Mouse (Mus musculus): ENCODE data around the gene Runx1.

The Runx1 gene

GRCm38 (mm10) chr16:92611641-92612149, 214.3 kb downstream of the Runx1 start:
- DNase-seq (ENCODE audit: low spot score), result no peak

GRCm38 (mm10) chr16:92610464-92610863, 215.5 kb downstream of the Runx1 start:
- DNase-seq (ENCODE audit: low spot score), result no peak

DNA sequence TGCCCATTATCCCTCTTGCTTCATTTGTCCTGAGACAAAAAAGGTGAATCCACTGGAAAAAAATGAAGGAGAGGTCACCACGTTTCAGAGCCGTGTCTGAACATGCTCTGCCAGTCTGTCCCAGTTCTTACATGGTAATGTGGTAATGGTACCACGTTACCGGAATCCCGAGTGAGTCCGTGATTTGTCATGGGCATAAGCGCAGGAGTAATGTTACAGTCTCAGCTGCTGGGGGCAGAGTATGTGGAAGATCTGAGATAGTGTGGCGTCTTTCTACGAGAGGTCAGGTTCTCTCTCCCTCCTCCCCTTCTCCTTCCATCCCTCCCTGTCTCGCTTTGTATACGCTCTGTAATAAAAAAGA, 216.3 kb downstream of the Runx1 start:
- DNase-seq (ENCODE audit: low spot score), result no peak

DNA sequence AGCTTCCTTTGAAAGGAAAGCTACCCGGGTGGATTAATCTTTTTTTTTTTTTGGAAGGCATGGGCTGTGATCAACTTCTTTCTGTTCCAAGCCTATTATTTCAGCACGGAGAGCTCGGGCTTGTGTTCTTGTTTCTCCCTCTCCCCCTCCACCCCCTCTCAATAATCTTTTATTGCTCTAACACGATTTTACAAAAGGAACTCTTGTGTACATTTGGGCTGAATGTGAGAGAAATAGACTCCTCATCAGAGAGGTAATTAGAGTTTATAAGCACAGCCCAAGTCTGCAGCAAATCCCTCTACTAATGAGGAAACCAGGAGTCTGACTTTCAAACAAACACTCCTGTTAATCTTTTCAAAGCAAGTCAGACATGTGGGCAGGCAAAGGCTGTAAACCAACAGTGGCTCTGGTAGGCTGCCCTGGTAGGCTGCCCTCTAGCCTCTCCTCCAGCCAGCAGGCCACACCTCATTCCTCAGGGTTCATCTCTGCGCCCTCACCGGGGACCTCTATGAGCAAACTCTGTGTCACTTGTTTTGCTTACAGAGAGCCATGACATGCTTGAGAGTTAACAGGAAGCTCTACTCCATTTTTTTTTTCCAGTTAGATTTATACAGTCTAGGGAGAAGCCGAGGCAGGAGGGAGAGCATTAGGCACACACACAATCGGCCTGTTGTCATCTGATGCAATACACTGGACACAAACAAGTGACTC, 216.8 kb downstream of the Runx1 start:
- DNase-seq (ENCODE audit: low spot score), result no peak

- no peak for DNase-seq (ENCODE audit: low spot score)
These were observed 217.6 kb downstream of the Runx1 start for GRCm38 (mm10) chr16:92608180-92608960.

GRCm38 (mm10) chr16:92606491-92606965, 219.4 kb downstream of the Runx1 start:
- no peak for DNase-seq (ENCODE audit: low spot score)

GRCm38 (mm10) chr16:92605606-92606490, 220.1 kb downstream of the Runx1 start:
- no peak for DNase-seq (ENCODE audit: low spot score)

- no peak for DNase-seq (ENCODE audit: low spot score)
These were observed 223.4 kb downstream of the Runx1 start for GRCm38 (mm10) chr16:92602504-92602903.

DNA sequence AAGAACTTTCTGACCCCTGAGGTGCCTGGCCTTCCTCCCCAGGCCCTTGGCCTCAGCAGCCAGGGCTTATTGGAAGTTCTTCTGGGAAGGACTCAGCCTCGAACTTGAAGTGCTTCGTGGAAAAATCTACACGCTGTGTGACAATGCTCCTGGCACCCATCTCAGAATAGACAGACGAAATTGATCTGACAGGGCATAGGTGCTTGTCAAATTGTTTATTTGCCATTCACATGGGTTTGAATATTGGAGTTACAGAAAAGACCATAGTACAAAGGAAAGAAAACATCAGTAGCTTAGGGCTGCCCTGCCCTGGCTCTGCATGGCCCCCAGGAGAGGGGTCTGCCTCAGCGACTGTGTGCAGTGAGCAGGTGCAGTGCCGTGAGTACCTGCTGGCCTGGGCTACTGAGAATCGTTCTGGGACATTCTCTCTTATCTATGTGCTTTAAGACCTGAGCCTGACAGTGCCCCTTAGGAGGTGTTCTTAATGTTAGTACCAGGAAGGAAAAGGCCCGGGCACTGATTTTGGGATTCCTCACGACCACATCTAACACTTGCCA, 224.6 kb downstream of the Runx1 start:
- no peak for DNase-seq (ENCODE audit: low spot score)

DNA sequence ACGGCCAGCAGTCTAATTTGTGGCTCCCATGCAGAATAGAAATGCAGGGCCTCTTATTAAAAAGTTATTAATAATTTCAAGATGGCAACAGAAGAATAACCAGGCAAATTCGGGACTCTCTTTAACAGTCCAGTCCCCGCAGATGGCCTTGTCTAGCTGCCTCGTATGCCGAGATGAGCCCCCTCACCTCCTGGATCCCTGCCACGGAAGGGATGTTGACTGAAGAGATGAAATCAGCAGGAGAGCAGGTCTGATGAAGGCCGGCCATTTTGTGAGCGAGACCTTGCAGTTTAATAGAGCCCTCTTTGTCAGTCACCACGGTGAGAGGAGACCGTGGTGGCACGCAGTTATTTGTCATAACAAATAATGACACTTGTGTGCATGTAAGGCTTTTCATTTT, 226.5 kb downstream of the Runx1 start:
- no peak for DNase-seq (ENCODE audit: low spot score)

DNA sequence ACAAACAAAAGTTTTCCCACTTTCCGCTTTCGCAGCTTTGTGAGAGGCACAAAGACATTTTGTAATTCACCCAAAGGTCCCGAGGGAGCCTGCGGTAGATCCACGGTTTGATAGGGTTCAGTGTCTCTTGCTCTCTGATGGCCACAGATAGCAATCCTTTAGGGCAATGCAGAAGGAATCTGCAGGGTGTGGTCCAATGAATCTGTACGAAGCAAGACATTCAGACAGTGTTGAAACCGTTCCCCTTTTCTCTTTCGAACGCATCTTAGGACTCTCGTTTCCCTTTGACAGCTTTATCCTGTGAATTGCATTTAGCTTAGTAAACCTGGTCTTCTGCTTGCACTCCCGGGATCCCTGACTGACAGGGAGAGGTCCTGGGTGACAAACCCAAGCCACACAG, 228.3 kb downstream of the Runx1 start:
- DNase-seq (ENCODE audit: low spot score), result no peak

DNA sequence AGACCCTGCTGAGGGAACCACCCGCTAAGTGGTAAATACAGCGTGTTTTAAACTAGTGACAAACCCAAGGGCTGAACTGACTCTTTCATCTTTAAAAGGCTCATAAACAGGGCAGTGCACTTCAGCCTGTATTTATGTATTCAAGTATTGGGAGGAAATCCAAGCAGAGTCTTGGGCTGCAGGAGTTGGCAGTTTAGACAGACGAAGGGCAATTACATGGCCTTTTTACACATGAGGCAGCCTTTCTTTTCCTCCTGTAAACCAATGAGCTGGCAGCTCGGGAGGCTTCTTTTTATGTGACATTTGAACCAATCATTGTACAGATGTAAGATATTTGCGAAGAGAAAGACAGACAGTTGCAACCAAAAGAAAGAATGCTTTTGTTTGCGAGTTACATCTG, 233.7 kb downstream of the Runx1 start:
- no peak for DNase-seq (ENCODE audit: low spot score)

- DNase-seq (ENCODE audit: low spot score), result no peak
These were observed 234.2 kb downstream of the Runx1 start for GRCm38 (mm10) chr16:92591783-92592182.

DNA sequence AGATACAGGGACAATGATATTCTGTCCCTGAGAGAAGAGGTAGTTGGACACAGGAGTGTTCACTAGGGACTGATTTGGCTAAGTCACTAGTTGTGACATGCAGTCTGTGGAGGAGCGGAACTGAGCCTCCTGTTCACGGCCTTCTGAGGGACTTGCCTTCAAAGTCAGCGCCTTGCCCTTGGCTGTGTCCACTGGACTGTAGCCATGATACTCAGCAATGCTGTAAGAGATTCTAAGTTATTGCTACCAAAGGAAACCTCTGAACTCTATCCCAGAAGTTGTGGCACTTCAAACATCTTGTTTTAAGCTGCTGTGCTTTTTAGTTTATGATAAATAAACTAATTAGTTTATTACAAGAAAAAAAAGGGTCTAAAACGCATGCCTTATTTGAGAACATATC, 238.1 kb downstream of the Runx1 start:
- no peak for DNase-seq (ENCODE audit: low spot score)

DNA sequence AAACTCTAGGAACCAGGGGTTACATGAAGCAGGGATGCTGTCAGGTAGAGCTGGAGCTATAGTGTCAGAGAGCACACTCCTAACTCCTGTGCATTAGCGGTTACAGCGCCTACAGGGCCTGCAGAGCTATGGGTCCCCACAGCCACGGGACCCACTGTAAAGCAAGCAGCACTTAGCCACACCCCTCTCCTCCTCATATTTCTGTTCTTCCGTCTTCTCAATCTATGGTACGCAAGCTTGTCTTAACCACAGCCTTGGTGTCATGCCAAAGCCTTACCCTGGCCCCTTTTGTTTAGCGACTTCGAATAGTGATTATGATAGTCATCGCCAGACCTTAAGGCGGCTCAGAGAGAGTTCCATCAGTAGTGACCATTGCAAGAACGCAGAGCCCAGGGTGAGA, 244.2 kb downstream of the Runx1 start:
- DNase-seq (ENCODE audit: low spot score), result no peak

DNA sequence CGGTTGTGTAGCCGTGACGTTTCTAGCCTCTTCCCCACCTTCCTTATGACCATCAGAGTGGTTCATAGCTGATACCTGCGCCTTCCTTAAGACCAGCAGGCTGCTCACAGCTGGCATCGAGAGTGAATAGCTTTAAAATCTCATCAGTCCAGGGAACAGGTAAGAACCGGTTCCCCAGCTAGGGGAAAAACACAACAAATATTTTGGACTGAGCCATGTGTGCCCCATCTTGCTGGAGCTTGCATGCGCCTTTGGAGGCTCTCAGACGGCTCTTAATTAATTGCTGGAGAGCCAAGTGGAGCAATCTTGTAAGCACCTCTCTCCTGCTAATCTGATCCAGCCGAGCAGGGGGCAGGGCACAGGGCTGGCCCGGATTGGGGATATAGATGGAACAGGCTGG, 245.0 kb downstream of the Runx1 start:
- DNase-seq (ENCODE audit: low spot score), result no peak

DNA sequence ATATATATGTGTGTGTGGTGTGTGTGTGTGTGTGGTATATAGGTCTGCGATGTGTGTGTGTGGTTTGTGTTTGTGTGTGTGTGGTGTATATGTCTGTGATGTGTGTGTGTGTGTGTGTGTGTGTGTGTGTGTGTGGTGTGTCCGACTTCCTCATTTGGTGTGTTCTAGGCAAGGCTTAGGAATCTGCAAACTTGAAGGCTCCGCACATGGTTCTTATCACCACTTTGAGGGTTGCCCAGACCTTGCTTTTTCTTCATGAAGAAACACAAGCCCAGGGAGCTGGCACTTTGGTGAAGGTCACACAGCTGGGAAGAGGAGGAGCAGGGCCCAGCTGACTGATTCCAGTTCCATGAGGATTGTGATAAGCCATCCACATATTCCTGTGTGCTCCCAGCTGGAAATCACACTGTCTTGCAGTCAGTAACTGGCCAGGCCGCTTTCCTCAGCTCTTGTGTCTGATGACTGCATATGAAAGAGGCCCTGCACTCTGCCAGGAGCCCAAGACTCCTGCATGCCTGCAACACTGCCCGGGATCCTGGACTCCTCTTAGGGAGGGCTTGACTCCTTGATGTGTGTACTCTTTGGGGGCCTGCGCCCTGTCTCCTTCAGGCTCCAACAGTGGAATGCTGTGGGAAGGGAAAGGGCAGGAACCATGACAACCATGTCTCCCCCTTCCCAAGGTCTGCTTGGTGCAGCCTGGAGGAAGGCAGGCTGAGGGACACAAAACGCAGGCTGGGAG, 246.9 kb downstream of the Runx1 start:
- DNase-seq (ENCODE audit: low spot score), result no peak

- no peak for DNase-seq (ENCODE audit: low spot score)
These were observed 248.6 kb downstream of the Runx1 start for GRCm38 (mm10) chr16:92577381-92577780.

DNA sequence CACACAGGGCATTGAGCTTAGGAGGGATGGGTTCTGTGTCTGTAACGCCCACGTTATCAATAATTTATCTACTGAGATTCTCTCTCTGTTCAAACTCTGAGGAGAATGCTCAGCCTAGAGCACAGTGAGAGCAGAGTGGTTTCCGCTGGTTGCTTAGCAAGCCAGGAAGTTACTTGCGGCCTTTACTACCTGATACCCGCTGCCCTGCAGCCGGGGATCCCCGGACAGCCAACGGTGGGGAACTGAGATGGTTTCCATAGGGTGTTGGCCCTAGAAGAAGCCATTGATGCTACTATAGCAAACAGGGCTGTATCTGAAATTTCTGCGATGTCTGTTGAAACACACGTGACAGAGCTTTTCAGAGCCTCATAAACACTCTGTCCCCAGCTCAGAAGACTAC, 250.2 kb downstream of the Runx1 start:
- no peak for DNase-seq (ENCODE audit: low spot score)

- DNase-seq (ENCODE audit: low spot score), result no peak
These were observed 252.8 kb downstream of the Runx1 start for GRCm38 (mm10) chr16:92573193-92573592.

DNA sequence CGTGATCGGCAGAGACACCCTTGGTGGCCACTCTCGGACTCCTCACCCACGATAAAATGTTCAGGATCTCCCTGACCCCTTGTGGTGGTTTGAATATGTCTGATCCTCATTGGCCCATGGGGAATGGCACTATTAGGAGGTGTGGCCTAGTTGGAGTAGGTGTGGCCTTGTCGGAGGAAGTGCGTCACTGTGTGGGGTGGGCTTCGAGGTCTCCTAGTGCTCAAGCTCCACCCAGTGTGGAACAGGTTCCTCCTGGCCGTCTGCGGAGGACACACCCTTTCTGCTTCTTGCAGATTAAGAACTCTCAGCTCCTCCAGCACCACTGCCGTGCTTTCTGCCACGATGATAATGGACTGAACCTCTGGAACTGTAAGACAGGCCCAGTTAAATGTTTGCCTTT, 254.7 kb downstream of the Runx1 start:
- DNase-seq (ENCODE audit: low spot score), result no peak

All from left cerebral cortex, adult 11 months (tissue).